Mouse (Mus musculus) heart, postnatal 0 days (tissue): ENCODE results near the gene Lactbl1.

Source experiments
- CTCF ChIP-seq: IDR thresholded peaks from 2 replicates; pipeline ENCODE4 v1.5.1; 2016; ENCODE audit warnings: antibody characterized with exemption, control low read depth, low read depth
- EP300 ChIP-seq: IDR thresholded peaks from 2 replicates; pipeline ENCODE4 v1.6.1; 2016; ENCODE audit warnings: antibody characterized with exemption, low read depth

- no peak for TF ChIP-seq CTCF
- TF ChIP-seq EP300 = no peak
These were observed 15.3 kb downstream of the Lactbl1 start for GRCm38 (mm10) chr4:136637563-136638229.
